Mouse (Mus musculus) G1E (cell line): ENCODE measurements at regions not wholly inside any gene's neighbourhood (a gene's known extent, or its start where the extent isn't known, plus 50 kb on each side); places are given as distances from the start of the nearest gene placed in this dataset.

Experiments
- CTCF ChIP-seq: IDR thresholded peaks from 2 replicates; pipeline ENCODE4 v1.5.1; 2012; ENCODE audit warnings: low read depth, low read length, inconsistent platforms, mixed read lengths
- GATA2 ChIP-seq: IDR thresholded peaks from 2 replicates; pipeline ENCODE4 v1.6.1; 2012; ENCODE audit warnings: low read depth, low read length, inconsistent platforms, borderline replicate concordance
- TAL1 ChIP-seq: conservative IDR thresholded peaks from 2 replicates; pipeline ENCODE4 v1.6.1; 2012; ENCODE audit warnings: low read depth, low read length, inconsistent platforms, mixed read lengths

GRCm38 (mm10) chr15:67950281-67951040 lies 1449.8 kb upstream of the Lrrc6 start:
- TF ChIP-seq TAL1 (no peak), CTCF (no peak), GATA2 (no peak)
